9 mouse cellular contexts compared by ENCODE assay signal in the genomic region with DNA sequence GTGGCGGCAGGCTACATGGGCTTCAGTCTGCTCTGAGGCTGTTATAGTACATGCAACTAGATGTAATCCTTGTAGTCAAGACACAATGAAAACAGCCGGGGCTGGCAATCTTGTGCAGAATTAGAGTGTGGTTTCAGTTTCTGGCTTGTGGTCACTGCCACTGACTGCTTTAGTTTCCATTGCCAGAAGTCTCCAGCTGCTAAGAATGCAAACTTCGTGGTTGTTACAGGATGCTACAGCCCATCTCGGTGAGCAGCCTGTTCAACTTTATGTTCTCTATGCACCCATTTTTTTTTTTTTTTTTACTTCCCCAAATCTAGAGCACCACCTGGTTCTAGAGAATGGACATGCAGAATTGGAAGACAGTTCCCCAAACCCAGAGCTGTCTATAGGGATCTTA. TPM values are rescaled to one million over a fixed set of nuclear protein-coding genes. Genes with fewer than 3 reads are reported as not detected.
DNase-seq lines count a peak whose midpoint lies in the region; ATAC-seq lines count a peak whose summit lies in the region.
"Had no signal": no experiment of that assay in that cellular context is flagged by ENCODE, and none has a peak within 500 bp of the region (broad histone marks: within the 10 kb centered on the region; RNA-seq: fewer than 3 reads in every experiment).

No protein-coding gene starts in this region.

- no peak overlapping the region for H3K4me3 ChIP-seq in midbrain, embryonic 15.5 days
- no peak overlapping the region for H3K4me3 ChIP-seq in hindbrain, embryonic 10.5 days
- H3K4me3 ChIP-seq: intestine, embryonic 15.5 days had no signal

- no peak overlapping the region for H3K9ac ChIP-seq in midbrain, embryonic 15.5 days
- H3K9ac ChIP-seq: intestine, embryonic 15.5 days had no signal

- H3K27ac ChIP-seq in midbrain, embryonic 15.5 days: no peak overlapping the region
- no peak overlapping the region for H3K27ac ChIP-seq in hindbrain, embryonic 10.5 days
- H3K27ac ChIP-seq: intestine, embryonic 15.5 days had no signal

- WGBS in midbrain, embryonic 15.5 days: 87% methylated on average over 4 of the region's 4 CpGs
- 95% methylated on average over 4 of the region's 4 CpGs for WGBS in hindbrain, embryonic 10.5 days

- ATAC-seq in common myeloid progenitor, adult 5-6 weeks (replicated peaks; ENCODE audit: low read depth, poor library complexity, severe bottlenecking): peak; percentile 89
- ATAC-seq in neutrophil, adult 5-6 weeks (ENCODE audit: extremely low read depth, insufficient number of reproducible peaks, low FRiP score, poor library complexity, severe bottlenecking): peak; percentile 91
- ATAC-seq in midbrain, embryonic 15.5 days (replicated peaks): no peak
- ATAC-seq: intestine, embryonic 15.5 days had no signal

- H3K4me1 ChIP-seq in midbrain, embryonic 15.5 days: no peaks in the 10 kb centered on the region
- H3K4me1 ChIP-seq in hindbrain, embryonic 10.5 days (replicated peaks): no peaks in the 10 kb centered on the region

- H3K9me3 ChIP-seq in midbrain, embryonic 15.5 days: peaks cover 7% of the 10 kb centered on the region; the same call in 1 of the 2 replicates
- peaks cover 7% of the 10 kb centered on the region; the same call in 1 of the 2 replicates for H3K9me3 ChIP-seq in hindbrain, embryonic 10.5 days
- H3K9me3 ChIP-seq: intestine, embryonic 15.5 days had no signal

- H3K27me3 ChIP-seq in midbrain, embryonic 15.5 days (replicated peaks): no peaks in the 10 kb centered on the region
- no peaks in the 10 kb centered on the region for H3K27me3 ChIP-seq in hindbrain, embryonic 10.5 days (ENCODE audit: insufficient read depth, poor library complexity, severe bottlenecking)
- H3K27me3 ChIP-seq: intestine, embryonic 15.5 days had no signal

- H3K4me2 ChIP-seq in midbrain, embryonic 15.5 days: no peak overlapping the region
- H3K4me2 ChIP-seq: intestine, embryonic 15.5 days had no signal

- peak; percentile 55 for DNase-seq in 3T3-L1 (ENCODE audit: low read depth, low spot score)
- peak; percentile 88 for DNase-seq in A20 (ENCODE audit: low read depth, low spot score)
- DNase-seq in hindbrain, embryonic 10.5 days (ENCODE audit: low spot score): no peak
- no peak for DNase-seq in layer of hippocampus, postnatal 36 days
- DNase-seq: adrenal gland, adult 8-10 months had no signal

- no peaks in the 10 kb centered on the region for H3K36me3 ChIP-seq in midbrain, embryonic 15.5 days (replicated peaks)
- H3K36me3 ChIP-seq in hindbrain, embryonic 10.5 days: no peaks in the 10 kb centered on the region
- H3K36me3 ChIP-seq: intestine, embryonic 15.5 days had no signal

RNA-seq across cellular contexts. Expression of a gene that starts 23.2 kb away (rescaled TPM):
- total RNA-seq in common myeloid progenitor, adult 5-6 weeks (2017): 36.1 and 37.9 TPM in 2 replicates
- 89.9 and 91.2 TPM in 2 replicates for total RNA-seq in neutrophil, adult 5-6 weeks (2017)
- polyA plus RNA-seq in midbrain, embryonic 15.5 days (2015; fragmentation: Nextera tagmentation; extraction: Ambion mirVana): 16.7 and 18.6 TPM in 2 replicates
- 11.5 and 13.1 TPM in 2 replicates for polyA plus RNA-seq in hindbrain, embryonic 10.5 days (2016; fragmentation: Nextera tagmentation; extraction: Ambion mirVana)
- total RNA-seq in layer of hippocampus, postnatal 36 days (2021): 10 to 100 TPM; 34.1 to 38.4 TPM

Comparison
In these comparisons a context has a peak if more than half of its experiments do, and no peak if none do; other contexts are left out.
1. DNase-seq: peak in 3T3-L1 (single experiment) and A20 (single experiment); none in hindbrain, embryonic 10.5 days (single experiment) and layer of hippocampus, postnatal 36 days (0 of 2).